Mouse (Mus musculus): ENCODE data around the gene Myo1b.

Gene Myo1b

DNA sequence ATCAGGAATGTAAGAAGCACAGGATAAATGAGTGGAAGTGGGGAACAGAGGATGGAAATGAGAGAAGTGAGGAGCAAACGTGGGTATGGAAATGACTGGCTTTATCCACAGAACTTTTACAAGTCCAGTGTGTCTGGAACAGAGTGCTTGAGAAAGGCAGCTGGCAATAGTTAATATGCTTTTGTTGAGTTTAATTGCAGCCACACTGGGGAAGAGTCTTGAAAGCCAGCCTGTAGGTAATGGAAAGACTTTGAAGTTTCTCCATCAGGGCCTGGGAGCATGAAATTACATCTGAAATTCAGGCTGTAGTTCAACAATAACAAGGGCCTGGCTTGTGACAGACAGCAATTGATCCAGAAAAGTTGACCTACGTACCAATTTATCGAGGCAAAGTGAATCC lies 209.8 kb downstream of the Myo1b start:
- no peak for DNase-seq

GRCm38 (mm10) chr1:51704610-51705009 lies 211.3 kb downstream of the Myo1b start:
- DNase-seq: no peak

Data from B cell, adult 2 months (primary cell).